Mouse (Mus musculus) hindbrain, embryonic 10.5 days (tissue): ENCODE data around the gene Agap3. TPM values are rescaled to one million over a fixed set of nuclear protein-coding genes. Genes with fewer than 3 reads are reported as not detected.
A peak's percentile ranks its signal among the peaks of the same experiment; 100 is the strongest.

Experiments
- DNase-seq: peaks from one replicate; pipeline ENCODE4 v3.0.0-alpha.2; 2017; ENCODE audit warnings: low spot score
- H3K27ac ChIP-seq: fragments of 300-500 bp; sonication (generic); 2 replicates; pipeline ENCODE4 v1.5.1; 2016; ENCODE audit warnings: mild to moderate bottlenecking, moderate library complexity
- H3K27me3 ChIP-seq: fragments of 300-500 bp; sonication (generic); 2 replicates; pipeline ENCODE4 v1.6.1; 2016; ENCODE audit warnings: mild to moderate bottlenecking; ENCODE audit not compliant: poor library complexity, insufficient read depth, severe bottlenecking
- H3K36me3 ChIP-seq: fragments of 300-500 bp; sonication (generic); 2 replicates; pipeline ENCODE4 v1.6.1; 2016; ENCODE audit warnings: mild to moderate bottlenecking, moderate library complexity
- H3K4me1 ChIP-seq: fragments of 300-500 bp; sonication (generic); replicated peaks from 2 replicates; pipeline ENCODE4 v1.6.1; 2016; ENCODE audit warnings: mild to moderate bottlenecking
- H3K4me3 ChIP-seq: fragments of 300-500 bp; sonication (generic); 2 replicates; pipeline ENCODE4 v1.5.1; 2016; ENCODE audit warnings: mild to moderate bottlenecking, moderate library complexity
- H3K9me3 ChIP-seq: fragments of 300-500 bp; sonication (generic); 2 replicates; pipeline ENCODE4 v1.6.1; 2016; ENCODE audit warnings: mild to moderate bottlenecking, moderate library complexity
- WGBS: fragments of 180-500 bp; shearing (Covaris S2); methylation state at CpG from one replicate; pipeline ENCODE4 v1.1.7; 2016; 5-methylcytosine and 5-hydroxymethylcytosine counted together
- polyA plus RNA-seq: library from polyadenylated mRNA; unstranded; fragments of >200 nt; fragmentation: Nextera tagmentation; extraction: Ambion mirVana; gene quantifications from 2 replicates; pipeline ENCODE4 v1.2.1, GENCODE M21; 2016

Gene Agap3
- polyA plus RNA-seq, 1 experiment from 2014 or later, result 36.5 TPM

- Histone ChIP-seq H3K4me3 (no peak overlapping the region), H3K4me1 (peaks cover 35% of the 10 kb centered on the region), H3K9me3 (no peaks in the 10 kb centered on the region), H3K27ac (no peak overlapping the region), H3K36me3 (no peaks in the 10 kb centered on the region), H3K27me3 (peaks cover 36% of the 10 kb centered on the region)
- 69% methylated on average over 16 of the region's 16 CpGs for WGBS
- DNase-seq, result no peak
Measured at GRCm38 (mm10) chr5:24537618-24538017, 85.6 kb downstream of the Agap3 start.

GRCm38 (mm10) chr5:24539571-24540296 is 87.8 kb downstream of the Agap3 start:
- Histone ChIP-seq H3K36me3 (no peaks in the 10 kb centered on the region), H3K4me1 (peaks cover 30% of the 10 kb centered on the region), H3K4me3 (no peak overlapping the region), H3K27ac (0 out of 2 replicates have a peak overlapping the region, but pooled peaks have one; percentile 36), H3K27me3 (peaks cover 25% of the 10 kb centered on the region; the same call in 1 of the 2 replicates), H3K9me3 (no peaks in the 10 kb centered on the region)
- WGBS, result 82% methylated on average over 22 of the region's 22 CpGs
- no peak for DNase-seq

- H3K9me3 ChIP-seq, result no peaks in the 10 kb centered on the region
- H3K4me1 ChIP-seq, result peaks cover 30% of the 10 kb centered on the region
- 46% methylated on average over 14 of the region's 14 CpGs for WGBS
- peak; percentile 13 for DNase-seq
- no peaks in the 10 kb centered on the region for H3K36me3 ChIP-seq
- H3K4me3 ChIP-seq, result no peak within 1 kb of the TSS
- H3K27me3 ChIP-seq, result peaks cover 25% of the 10 kb centered on the region; the same call in 1 of the 2 replicates
- peak within 1 kb of the TSS; percentile 36; the same call in 1 of the 2 replicates for H3K27ac ChIP-seq
Measured at GRCm38 (mm10) chr5:24540387-24541143, 88.6 kb downstream of the Agap3 start, which contains the start of gene Asb10. Gene Asb10 (minus strand): TSS chr5:24540978.

- Histone ChIP-seq H3K27ac (no peak overlapping the region), H3K4me3 (no peak overlapping the region), H3K9me3 (no peaks in the 10 kb centered on the region), H3K36me3 (no peaks in the 10 kb centered on the region), H3K4me1 (peaks cover 30% of the 10 kb centered on the region), H3K27me3 (peaks cover 25% of the 10 kb centered on the region; the same call in 1 of the 2 replicates)
- WGBS, result 41% methylated on average over 6 of the region's 6 CpGs
- no peak for DNase-seq
Measured at GRCm38 (mm10) chr5:24541144-24541569, 89.2 kb downstream of the Agap3 start.

- H3K36me3 ChIP-seq, result no peaks in the 10 kb centered on the region
- no peaks in the 10 kb centered on the region for H3K9me3 ChIP-seq
- no peak overlapping the region for H3K27ac ChIP-seq
- WGBS, result 79% methylated on average over 7 of the region's 7 CpGs
- peaks cover 18% of the 10 kb centered on the region; the same call in 1 of the 2 replicates for H3K27me3 ChIP-seq
- DNase-seq, result no peak
- no peak overlapping the region for H3K4me3 ChIP-seq
- H3K4me1 ChIP-seq, result peaks cover 27% of the 10 kb centered on the region
Measured at GRCm38 (mm10) chr5:24542643-24543042, 90.7 kb downstream of the Agap3 start.

GRCm38 (mm10) chr5:24550598-24551316 is 98.8 kb downstream of the Agap3 start:
- H3K9me3 ChIP-seq, result peaks cover under 1% of the 10 kb centered on the region; the same call in 1 of the 2 replicates
- peak overlapping the region; percentile 27; the same call in 1 of the 2 replicates for H3K4me3 ChIP-seq
- no peaks in the 10 kb centered on the region for H3K36me3 ChIP-seq
- H3K27me3 ChIP-seq, result peaks cover 34% of the 10 kb centered on the region
- DNase-seq, result peak; percentile 32
- WGBS, result 34% methylated on average over 26 of the region's 26 CpGs
- H3K27ac ChIP-seq, result peak overlapping the region; percentile 66
- peaks cover 22% of the 10 kb centered on the region for H3K4me1 ChIP-seq

- 47% methylated on average over 2 of the region's 2 CpGs for WGBS
- DNase-seq, result no peak
- Histone ChIP-seq H3K27ac (peak overlapping the region; percentile 66), H3K9me3 (peaks cover 4% of the 10 kb centered on the region; the same call in 1 of the 2 replicates), H3K4me1 (peaks cover 22% of the 10 kb centered on the region), H3K4me3 (peak overlapping the region; percentile 27; the same call in 1 of the 2 replicates), H3K27me3 (peaks cover 34% of the 10 kb centered on the region), H3K36me3 (no peaks in the 10 kb centered on the region)
Measured at GRCm38 (mm10) chr5:24551317-24551688, 99.3 kb downstream of the Agap3 start.

Other genes starting within 250 kb of the Agap3 start
- gene Kcnh2, start 100.6 kb upstream of the Agap3 start, polyA plus RNA-seq, result 32.4 and 33.9 TPM in 2 replicates
- 8.3 and 9.7 TPM in 2 replicates for gene Nos3, start 87.4 kb upstream of the Agap3 start, polyA plus RNA-seq
- gene Atg9b, start 60.0 kb upstream of the Agap3 start, polyA plus RNA-seq, result 0.21 and 0.75 TPM in 2 replicates
- gene Abcb8, start 58.5 kb upstream of the Agap3 start, polyA plus RNA-seq, result 54.5 and 55.3 TPM in 2 replicates
- 0.20 and 0.54 TPM in 2 replicates for gene Asic3, start 38.8 kb upstream of the Agap3 start, polyA plus RNA-seq
- gene Cdk5, start 28.6 kb upstream of the Agap3 start, polyA plus RNA-seq, result 46.4 and 61.4 TPM in 2 replicates
- 33.5 and 39.7 TPM in 2 replicates for gene Slc4a2, start 28.3 kb upstream of the Agap3 start, polyA plus RNA-seq
- 114 and 127 TPM in 2 replicates for gene Fastk, start 6.9 kb upstream of the Agap3 start, polyA plus RNA-seq
- 32.7 and 38.4 TPM in 2 replicates for gene Tmub1, start 4.3 kb upstream of the Agap3 start, polyA plus RNA-seq
- 1.3 and 1.5 TPM in 2 replicates for gene Gbx1, start 75.0 kb downstream of the Agap3 start, polyA plus RNA-seq
- gene Asb10, start 88.8 kb downstream of the Agap3 start, polyA plus RNA-seq, result 0.17 TPM in 1 of 2 replicates, not detected in the other
- 0.07 and 0.10 TPM in 2 replicates for gene 4931409K22Rik, start 104.6 kb downstream of the Agap3 start, polyA plus RNA-seq
- gene Abcf2, start 125.3 kb downstream of the Agap3 start, polyA plus RNA-seq, result 125 and 159 TPM in 2 replicates
- gene Chpf2, start 134.6 kb downstream of the Agap3 start, polyA plus RNA-seq, result 16.5 and 19.3 TPM in 2 replicates
- gene Smarcd3, start 172.2 kb downstream of the Agap3 start, polyA plus RNA-seq, result 22.8 and 35.7 TPM in 2 replicates
- gene Nub1, start 233.4 kb downstream of the Agap3 start, polyA plus RNA-seq, result 27.3 and 28.8 TPM in 2 replicates